ENCODE assay signal across 11 mouse cellular contexts in genomic region chr13:68577945-68578344, GRCm38 (mm10). TPM values are rescaled to one million over a fixed set of nuclear protein-coding genes. Genes with fewer than 3 reads are reported as not detected.
DNase-seq lines count a peak whose midpoint lies in the region; ATAC-seq and TF ChIP-seq lines count a peak whose summit lies in the region.
"Had no signal": no experiment of that assay in that cellular context is flagged by ENCODE, and none has a peak within 500 bp of the region (broad histone marks: within the 10 kb centered on the region; RNA-seq: fewer than 3 reads in every experiment).

No protein-coding gene starts in this region.

- no peak for TF ChIP-seq POLR2A in cortical plate, adult 2 months (IDR thresholded peaks at IDR 0.05; ENCODE audit: extremely low read depth, insufficient read depth, low read length)

- H3K27ac ChIP-seq in cortical plate, adult 2 months (ENCODE audit: insufficient read depth, low read length) = peak overlapping the region; percentile 14; the same call in 1 of the 2 replicates
- H3K27ac ChIP-seq in stomach, postnatal 0 days (replicated peaks) = 0 out of 2 replicates have a peak overlapping the region, but pooled peaks have one; percentile 0
- no peak overlapping the region for H3K27ac ChIP-seq in hindbrain, embryonic 11.5 days (ENCODE audit: low read depth, low read length)
- H3K27ac ChIP-seq: forebrain, embryonic 13.5 days; liver, embryonic 12.5 days had no signal

- TF ChIP-seq CTCF in cortical plate, adult 2 months (IDR thresholded peaks at IDR 0.05; ENCODE audit: extremely low read depth, insufficient read depth, low read length) = no peak
- no peak for TF ChIP-seq CTCF in stomach, postnatal 0 days (IDR thresholded peaks at IDR 0.05; ENCODE audit: low read depth)

- WGBS in stomach, postnatal 0 days = 62% methylated on average over 7 of the region's 7 CpGs
- WGBS in hindbrain, embryonic 11.5 days = 91% methylated on average over 7 of the region's 7 CpGs

- H3K27me3 ChIP-seq in stomach, postnatal 0 days (ENCODE audit: control insufficient read depth, insufficient read depth, low read length) = no peaks in the 10 kb centered on the region
- H3K27me3 ChIP-seq in hindbrain, embryonic 11.5 days (ENCODE audit: control insufficient read depth, insufficient read depth, low read length) = no peaks in the 10 kb centered on the region
- H3K27me3 ChIP-seq: forebrain, embryonic 13.5 days; liver, embryonic 12.5 days had no signal

- peak; percentile 41 to 42 for DNase-seq in left cerebral cortex, postnatal 36 days (ENCODE audit: low spot score in 2 of 2)
- DNase-seq in left cerebral cortex, adult 11 months (ENCODE audit: low spot score) = no peak
- DNase-seq in layer of hippocampus, postnatal 25 days (ENCODE audit: extremely low spot score in 1 of 2, low spot score in 1 of 2) = peak; percentile 26 to 50
- no peak for DNase-seq in stomach, postnatal 0 days (ENCODE audit: low spot score)
- DNase-seq in hindbrain, embryonic 11.5 days (ENCODE audit: low spot score) = no peak
- no peak for DNase-seq in spleen, postnatal 4 days (ENCODE audit: low spot score in 2 of 2)
- DNase-seq: thymus, postnatal 4 days had no signal

- H3K4me3 ChIP-seq in cortical plate, adult 2 months (ENCODE audit: insufficient read depth, low read length) = no peak overlapping the region
- no peak overlapping the region for H3K4me3 ChIP-seq in stomach, postnatal 0 days (ENCODE audit: low read depth, low read length)
- no peak overlapping the region for H3K4me3 ChIP-seq in hindbrain, embryonic 11.5 days (ENCODE audit: low read depth, low read length)
- H3K4me3 ChIP-seq: forebrain, embryonic 13.5 days; liver, embryonic 12.5 days had no signal

- H3K9ac ChIP-seq in stomach, postnatal 0 days (ENCODE audit: low read length) = no peak overlapping the region
- H3K9ac ChIP-seq in hindbrain, embryonic 11.5 days (ENCODE audit: low read depth, low read length) = no peak overlapping the region
- H3K9ac ChIP-seq: forebrain, embryonic 13.5 days; liver, embryonic 12.5 days had no signal

- H3K36me3 ChIP-seq in stomach, postnatal 0 days (ENCODE audit: control insufficient read depth, insufficient read depth, low read length) = no peaks in the 10 kb centered on the region
- 0 out of 2 replicates have a peak, but pooled peaks cover 2% of the 10 kb centered on the region for H3K36me3 ChIP-seq in hindbrain, embryonic 11.5 days (ENCODE audit: control insufficient read depth, insufficient read depth, low read length)

- H3K9me3 ChIP-seq in stomach, postnatal 0 days (ENCODE audit: control insufficient read depth, low read length) = no peaks in the 10 kb centered on the region
- no peaks in the 10 kb centered on the region for H3K9me3 ChIP-seq in hindbrain, embryonic 11.5 days (ENCODE audit: control insufficient read depth, low read length)
- H3K9me3 ChIP-seq: forebrain, embryonic 13.5 days; liver, embryonic 12.5 days had no signal

- no peak for TF ChIP-seq EP300 in stomach, postnatal 0 days (optimal IDR thresholded peaks at IDR 0.05)

- H3K4me1 ChIP-seq in cortical plate, adult 2 months (ENCODE audit: control insufficient read depth, insufficient read depth, low read length) = peaks cover 2% of the 10 kb centered on the region
- H3K4me1 ChIP-seq in stomach, postnatal 0 days (replicated peaks; ENCODE audit: control insufficient read depth, insufficient read depth) = 0 out of 2 replicates have a peak, but pooled peaks cover under 1% of the 10 kb centered on the region
- no peaks in the 10 kb centered on the region for H3K4me1 ChIP-seq in hindbrain, embryonic 11.5 days (replicated peaks; ENCODE audit: control insufficient read depth, insufficient read depth, low read length)

- ATAC-seq in stomach, postnatal 0 days (ENCODE audit: low FRiP score, low TSS enrichment) = no peak
- no peak for ATAC-seq in hindbrain, embryonic 11.5 days (ENCODE audit: low FRiP score)
- ATAC-seq: forebrain, embryonic 13.5 days; liver, embryonic 12.5 days; midbrain, embryonic 16.5 days had no signal

- intact Hi-C loops in left cerebral cortex, postnatal 36 days (cut with DNase I) = no loop called here

- H3K4me2 ChIP-seq in stomach, postnatal 0 days (replicated peaks; ENCODE audit: low read depth) = no peak overlapping the region
- no peak overlapping the region for H3K4me2 ChIP-seq in hindbrain, embryonic 11.5 days (replicated peaks; ENCODE audit: low read depth, low read length)
- H3K4me2 ChIP-seq: forebrain, embryonic 13.5 days; liver, embryonic 12.5 days had no signal

RNA-seq across cellular contexts. Expression of gene Mtrr, which starts 4.0 kb away (rescaled TPM):
- total RNA-seq in left cerebral cortex, postnatal 36 days (2021) = 10 to 100 TPM; 14.3 to 19.3 TPM
- polyA plus RNA-seq in cortical plate, adult 2 months (2012; rRNA removed) = 9.7 and 10.9 TPM in 2 replicates
- total RNA-seq in layer of hippocampus, postnatal 25 days (2021) = 10 to 100 TPM; 23.3 to 28.3 TPM
- 8.8 and 9.3 TPM in 2 replicates for polyA plus RNA-seq in stomach, postnatal 0 days (2015; fragmentation: Nextera tagmentation; extraction: Ambion mirVana)
- 17.2 and 17.4 TPM in 2 replicates for polyA plus RNA-seq in hindbrain, embryonic 11.5 days (2014; fragmentation: Nextera tagmentation; extraction: Ambion mirVana)

RNA-seq across cellular contexts. Expression of gene Fastkd3, which starts 4.1 kb away (rescaled TPM):
- 10 to 100 TPM; 14.1 to 15.1 TPM for total RNA-seq in left cerebral cortex, postnatal 36 days (2021)
- polyA plus RNA-seq in cortical plate, adult 2 months (2012; rRNA removed) = 15.2 and 16.3 TPM in 2 replicates
- total RNA-seq in layer of hippocampus, postnatal 25 days (2021) = 10 to 100 TPM; 15.0 to 21.1 TPM
- polyA plus RNA-seq in stomach, postnatal 0 days (2015; fragmentation: Nextera tagmentation; extraction: Ambion mirVana) = 19.9 and 21.8 TPM in 2 replicates
- polyA plus RNA-seq in hindbrain, embryonic 11.5 days (2014; fragmentation: Nextera tagmentation; extraction: Ambion mirVana) = 38.4 and 38.8 TPM in 2 replicates

RNA-seq across cellular contexts. Expression of gene 1700001L19Rik, which starts 19.3 kb away (rescaled TPM):
- 10 to 100 TPM; 18.9 to 22.2 TPM for total RNA-seq in left cerebral cortex, postnatal 36 days (2021)
- 15.5 and 15.6 TPM in 2 replicates for polyA plus RNA-seq in cortical plate, adult 2 months (2012; rRNA removed)
- total RNA-seq in layer of hippocampus, postnatal 25 days (2021) = 10 to 100 TPM; 14.1 to 14.3 TPM
- 0.53 and 0.68 TPM in 2 replicates for polyA plus RNA-seq in stomach, postnatal 0 days (2015; fragmentation: Nextera tagmentation; extraction: Ambion mirVana)
- 1.5 and 1.9 TPM in 2 replicates for polyA plus RNA-seq in hindbrain, embryonic 11.5 days (2014; fragmentation: Nextera tagmentation; extraction: Ambion mirVana)
- polyA plus RNA-seq: liver, embryonic 12.5 days had no signal

Comparison
In these comparisons a context has a peak if more than half of its experiments do, and no peak if none do; other contexts are left out.
1. DNase-seq: peak in left cerebral cortex, postnatal 36 days (2 of 2) and layer of hippocampus, postnatal 25 days (2 of 2); none in left cerebral cortex, adult 11 months (single experiment), stomach, postnatal 0 days (single experiment), hindbrain, embryonic 11.5 days (single experiment) and spleen, postnatal 4 days (0 of 2).